Mouse (Mus musculus): ENCODE data around the gene Ttll3.

DNA sequence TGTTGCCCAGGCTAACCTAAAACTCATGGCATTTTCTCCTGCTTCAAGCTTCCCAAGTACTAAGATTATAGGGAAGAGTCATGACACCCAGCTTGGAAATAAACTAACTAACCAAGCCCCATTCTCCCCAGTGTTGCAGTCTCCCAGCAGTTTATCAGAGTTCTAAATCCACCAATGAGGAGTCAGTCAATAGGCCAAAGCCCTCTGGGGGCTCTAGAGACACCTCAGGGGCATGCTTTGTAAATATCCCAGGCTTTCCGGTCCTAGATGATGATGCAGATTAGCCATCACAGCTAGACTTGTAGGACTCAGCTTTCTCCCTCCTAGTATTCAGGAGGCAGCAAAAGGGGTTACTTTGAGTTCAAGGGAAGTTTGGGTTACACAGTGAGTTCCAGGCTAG is 20.9 kb downstream of the Ttll3 start:
- TF ChIP-seq TCF12 (IDR thresholded peaks at IDR 0.05; ENCODE audit: insufficient read depth, poor library complexity, severe bottlenecking), result no peak
- TF ChIP-seq MAX (IDR thresholded peaks at IDR 0.05; ENCODE audit: low read depth), result no peak
- no peak for TF ChIP-seq E2F4 (IDR thresholded peaks at IDR 0.05; ENCODE audit: insufficient read depth)
- TF ChIP-seq POLR2A (IDR thresholded peaks at IDR 0.05; ENCODE audit: insufficient read length, low read depth), result no peak
- TF ChIP-seq MYOD1 (IDR thresholded peaks at IDR 0.05; ENCODE audit: control insufficient read depth in 1 of 3, insufficient read length in 2 of 3, low read depth in 2 of 3), result no peak
- TF ChIP-seq POLR2AphosphoS2 (IDR thresholded peaks at IDR 0.05; ENCODE audit: insufficient read length, low read depth), result no peak
- no peak for TF ChIP-seq CEBPB (IDR thresholded peaks at IDR 0.05; ENCODE audit: insufficient read depth, poor library complexity, severe bottlenecking)
- no peak for TF ChIP-seq REST (IDR thresholded peaks at IDR 0.05; ENCODE audit: insufficient read depth, insufficient read length)
- TF ChIP-seq TCF3 (IDR thresholded peaks at IDR 0.05; ENCODE audit: insufficient read length, low read depth), result no peak
- TF ChIP-seq MYOG (IDR thresholded peaks at IDR 0.05; ENCODE audit: control insufficient read depth in 1 of 3, insufficient read depth in 1 of 3, insufficient read length in 2 of 3, low read depth in 2 of 3), result no peak
- TF ChIP-seq USF1 (IDR thresholded peaks at IDR 0.05; ENCODE audit: low read depth), result no peak
- no peak for TF ChIP-seq SRF (IDR thresholded peaks at IDR 0.05; ENCODE audit: control insufficient read depth, insufficient read length, low read depth)

Data from myocyte (in vitro differentiated cells).